Mouse (Mus musculus) hindbrain, postnatal 0 days (tissue): ENCODE results near the gene Ccdc32. TPM values are rescaled to one million over a fixed set of nuclear protein-coding genes. Genes with fewer than 3 reads are reported as not detected.

Experiments
- ATAC-seq: fragments of 200-750 bp; cut with Nextera tagmentation; 2 replicates; pipeline ENCODE4 v1.8.0; 2017; ENCODE audit warnings: mild to moderate bottlenecking, moderate TSS enrichment, moderate library complexity
- DNase-seq: peaks from one replicate; pipeline ENCODE4 v3.0.0-alpha.2; 2015; ENCODE audit warnings: low spot score
- H3K27ac ChIP-seq: fragments of 300-500 bp; sonication (generic); 2 replicates; pipeline ENCODE4 v1.5.1; 2014; ENCODE audit warnings: mild to moderate bottlenecking
- H3K27me3 ChIP-seq: fragments of 300-500 bp; sonication (generic); 2 replicates; pipeline ENCODE4 v1.6.1; 2014; ENCODE audit warnings: low read length, mixed read lengths; ENCODE audit not compliant: insufficient read depth
- H3K36me3 ChIP-seq: fragments of 300-500 bp; sonication (generic); 2 replicates; pipeline ENCODE4 v1.6.1; 2014; ENCODE audit warnings: low read length, mixed read lengths; ENCODE audit not compliant: insufficient read depth
- H3K4me1 ChIP-seq: fragments of 300-500 bp; sonication (generic); 2 replicates; pipeline ENCODE4 v1.6.1; 2014; ENCODE audit warnings: antibody characterized with exemption, low read length, mixed read lengths; ENCODE audit not compliant: insufficient read depth
- H3K4me2 ChIP-seq: fragments of 300-500 bp; sonication (generic); 2 replicates; pipeline ENCODE4 v1.6.1; 2014; ENCODE audit warnings: low read depth, mild to moderate bottlenecking, low read length, moderate library complexity, mixed read lengths
- H3K4me3 ChIP-seq: fragments of 300-500 bp; sonication (generic); 2 replicates; pipeline ENCODE4 v1.5.1; 2014; ENCODE audit warnings: low read length
- H3K9ac ChIP-seq: fragments of 300-500 bp; sonication (generic); replicated peaks from 2 replicates; pipeline ENCODE4 v1.6.1; 2014; ENCODE audit warnings: mild to moderate bottlenecking, low read length, moderate library complexity, mixed read lengths
- H3K9me3 ChIP-seq: fragments of 300-500 bp; sonication (generic); 2 replicates; pipeline ENCODE4 v1.6.1; 2016; ENCODE audit warnings: low read length, mixed read lengths
- CTCF ChIP-seq: IDR thresholded peaks from 2 replicates; pipeline ENCODE4 v1.5.1; 2016; ENCODE audit warnings: antibody characterized with exemption, control low read depth, low read depth
- WGBS: fragments of 180-500 bp; shearing (Covaris S2); extraction: QIAGEN DNeasy Blood & Tissue Kit; methylation state at CpG from one replicate; pipeline ENCODE4 v1.1.7; 2014; 5-methylcytosine and 5-hydroxymethylcytosine counted together
- polyA plus RNA-seq: library from polyadenylated mRNA; unstranded; fragments of >200 nt; fragmentation: Nextera tagmentation; extraction: Ambion mirVana; gene quantifications from 2 replicates; pipeline ENCODE4 v1.2.1, GENCODE M21; 2015
- total RNA-seq: library from RNA; depleted of rRNA; stranded (reverse); fragments of >200 nt; gene quantifications from 2 replicates; pipeline ENCODE4 v1.2.3, GENCODE M21; 2014

The Ccdc32 gene
- total and polyA plus RNA-seq, 2 experiments from 2014 or later: 26.1 to 47.9 TPM

GRCm38 (mm10) chr2:118995919-118996797 is 33.0 kb downstream of the Ccdc32 start:
- peak; percentile 87 for ATAC-seq
- no peak overlapping the region for H3K9ac ChIP-seq
- TF ChIP-seq CTCF: no peak
- WGBS: 26% methylated on average over 15 of the region's 16 CpGs
- peak; percentile 62 for DNase-seq
- no peaks in the 10 kb centered on the region for H3K9me3 ChIP-seq
- no peaks in the 10 kb centered on the region for H3K36me3 ChIP-seq
- H3K27ac ChIP-seq: peak overlapping the region; percentile 4; the same call in 1 of the 2 replicates
- H3K4me2 ChIP-seq: no peak overlapping the region; the same call in 1 of the 2 replicates
- H3K27me3 ChIP-seq: no peaks in the 10 kb centered on the region
- H3K4me1 ChIP-seq: 0 out of 2 replicates have a peak, but pooled peaks cover 5% of the 10 kb centered on the region
- no peak overlapping the region for H3K4me3 ChIP-seq

- H3K4me3 ChIP-seq: no peak overlapping the region
- H3K36me3 ChIP-seq: no peaks in the 10 kb centered on the region
- DNase-seq: no peak
- 46% methylated on average over 5 of the region's 5 CpGs for WGBS
- ATAC-seq: no peak
- H3K27ac ChIP-seq: no peak overlapping the region
- 0 out of 2 replicates have a peak, but pooled peaks cover 5% of the 10 kb centered on the region for H3K4me1 ChIP-seq
- H3K27me3 ChIP-seq: no peaks in the 10 kb centered on the region
- TF ChIP-seq CTCF: no peak
- H3K4me2 ChIP-seq: no peak overlapping the region
- no peaks in the 10 kb centered on the region for H3K9me3 ChIP-seq
- H3K9ac ChIP-seq: no peak overlapping the region
Measured at GRCm38 (mm10) chr2:118995490-118995889, 33.7 kb downstream of the Ccdc32 start.

GRCm38 (mm10) chr2:118983812-118984211 is 45.4 kb downstream of the Ccdc32 start:
- 0 out of 2 replicates have a peak, but pooled peaks have one; percentile 11 for TF ChIP-seq CTCF
- Histone ChIP-seq H3K9me3 (no peaks in the 10 kb centered on the region), H3K36me3 (no peaks in the 10 kb centered on the region), H3K27me3 (no peaks in the 10 kb centered on the region), H3K27ac (no peak overlapping the region), H3K4me2 (no peak overlapping the region), H3K4me3 (no peak overlapping the region), H3K4me1 (no peaks in the 10 kb centered on the region), H3K9ac (no peak overlapping the region)
- no peak for DNase-seq
- no peak for ATAC-seq
- 78% methylated on average over 8 of the region's 8 CpGs for WGBS

- H3K27ac ChIP-seq: no peak overlapping the region
- no peak overlapping the region for H3K4me3 ChIP-seq
- H3K4me1 ChIP-seq: peaks cover 4% of the 10 kb centered on the region; the same call in 1 of the 2 replicates
- no peak for ATAC-seq
- WGBS: 70% methylated on average over 6 of the region's 6 CpGs
- H3K9ac ChIP-seq: no peak overlapping the region
- H3K27me3 ChIP-seq: peaks cover 5% of the 10 kb centered on the region; the same call in 1 of the 2 replicates
- DNase-seq: no peak
- H3K4me2 ChIP-seq: no peak overlapping the region
- H3K9me3 ChIP-seq: no peaks in the 10 kb centered on the region
- TF ChIP-seq CTCF: no peak
- H3K36me3 ChIP-seq: no peaks in the 10 kb centered on the region
Measured at GRCm38 (mm10) chr2:118980841-118981240, 48.4 kb downstream of the Ccdc32 start.

- Histone ChIP-seq H3K27ac (no peak overlapping the region), H3K4me2 (no peak overlapping the region), H3K9ac (no peak overlapping the region), H3K9me3 (no peaks in the 10 kb centered on the region), H3K27me3 (peaks cover 21% of the 10 kb centered on the region; the same call in 1 of the 2 replicates), H3K4me1 (peaks cover 11% of the 10 kb centered on the region; the same call in 1 of the 2 replicates), H3K36me3 (no peaks in the 10 kb centered on the region), H3K4me3 (no peak overlapping the region)
- peak; percentile 58 for DNase-seq
- no peak for ATAC-seq
- 40% methylated on average over 6 of the region's 6 CpGs for WGBS
- TF ChIP-seq CTCF: peak; percentile 48
Measured at GRCm38 (mm10) chr2:118978064-118978463, 51.1 kb downstream of the Ccdc32 start.

GRCm38 (mm10) chr2:118976941-118977340 is 52.3 kb downstream of the Ccdc32 start:
- WGBS: 22% methylated on average over 5 of the region's 5 CpGs
- DNase-seq: no peak

More at GRCm38 (mm10) chr2:118976941-118977340, 52.3 kb downstream of the Ccdc32 start:
- no peak for ATAC-seq
- H3K27me3 ChIP-seq: peaks cover 21% of the 10 kb centered on the region; the same call in 1 of the 2 replicates
- H3K4me3 ChIP-seq: peak overlapping the region; percentile 38
- peaks cover 11% of the 10 kb centered on the region; the same call in 1 of the 2 replicates for H3K4me1 ChIP-seq
- H3K9me3 ChIP-seq: no peaks in the 10 kb centered on the region
- no peak for TF ChIP-seq CTCF
- H3K9ac ChIP-seq: peak overlapping the region; percentile 48
- H3K36me3 ChIP-seq: no peaks in the 10 kb centered on the region
- H3K4me2 ChIP-seq: peak overlapping the region; percentile 66
- H3K27ac ChIP-seq: peak overlapping the region; percentile 43; the same call in 1 of the 2 replicates
